Mouse (Mus musculus) limb, embryonic 13.5 days (tissue): Measurements from ENCODE around the gene Nrbf2. TPM values are rescaled to one million over a fixed set of nuclear protein-coding genes. Genes with fewer than 3 reads are reported as not detected.

ENCODE experiments used
- ATAC-seq: fragments of 200-750 bp; cut with Nextera tagmentation; 2 replicates; pipeline ENCODE4 v1.8.0; 2017; ENCODE audit warnings: low read depth, moderate number of reproducible peaks, moderate TSS enrichment; ENCODE audit not compliant: low FRiP score
- H3K27ac ChIP-seq: fragments of 300-500 bp; sonication (generic); 2 replicates; pipeline ENCODE4 v1.5.1; 2015; ENCODE audit warnings: inconsistent platforms, mild to moderate bottlenecking, moderate library complexity
- H3K27me3 ChIP-seq: fragments of 300-500 bp; sonication (generic); 2 replicates; pipeline ENCODE4 v1.6.1; 2015; ENCODE audit warnings: mild to moderate bottlenecking, inconsistent platforms
- H3K36me3 ChIP-seq: fragments of 300-500 bp; sonication (generic); 2 replicates; pipeline ENCODE4 v1.6.1; 2015; ENCODE audit warnings: inconsistent platforms, mild to moderate bottlenecking, moderate library complexity
- H3K4me1 ChIP-seq: fragments of 300-500 bp; sonication (generic); 2 replicates; pipeline ENCODE4 v1.6.1; 2015; ENCODE audit warnings: inconsistent platforms
- H3K4me2 ChIP-seq: fragments of 300-500 bp; sonication (generic); replicated peaks from 2 replicates; pipeline ENCODE4 v1.6.1; 2015; ENCODE audit warnings: inconsistent platforms, mild to moderate bottlenecking, moderate library complexity
- H3K4me3 ChIP-seq: fragments of 300-500 bp; sonication (generic); 2 replicates; pipeline ENCODE4 v1.5.1; 2015; ENCODE audit warnings: moderate library complexity, mild to moderate bottlenecking, inconsistent platforms
- H3K9ac ChIP-seq: fragments of 300-500 bp; sonication (generic); 2 replicates; pipeline ENCODE4 v1.6.1; 2015; ENCODE audit warnings: mild to moderate bottlenecking, inconsistent platforms
- H3K9me3 ChIP-seq: fragments of 300-500 bp; sonication (generic); 2 replicates; pipeline ENCODE4 v1.6.1; 2016; ENCODE audit warnings: inconsistent platforms
- WGBS: fragments of 180-500 bp; shearing (Covaris S2); methylation state at CpG from one replicate; pipeline ENCODE4 v1.1.7; 2015; 5-methylcytosine and 5-hydroxymethylcytosine counted together
- polyA plus RNA-seq: library from polyadenylated mRNA; unstranded; fragments of >200 nt; fragmentation: Nextera tagmentation; extraction: Ambion mirVana; gene quantifications from 2 replicates; pipeline ENCODE4 v1.2.1, GENCODE M21; 2015

The Nrbf2 gene
- 40.9 and 42.2 TPM in 2 replicates for polyA plus RNA-seq

GRCm38 (mm10) chr10:67285176-67285814 is at the start of gene Nrbf2:
Gene Nrbf2 (minus strand): TSS chr10:67285305.
- Histone ChIP-seq H3K4me1 (peaks cover 25% of the 10 kb centered on the region), H3K4me3 (peak within 1 kb of the TSS; percentile 93), H3K27me3 (no peaks in the 10 kb centered on the region), H3K36me3 (no peaks in the 10 kb centered on the region), H3K9ac (peak within 1 kb of the TSS; percentile 96), H3K27ac (peak within 1 kb of the TSS; percentile 52; the same call in 1 of the 2 replicates), H3K4me2 (peak within 1 kb of the TSS; percentile 87), H3K9me3 (no peaks in the 10 kb centered on the region)
- ATAC-seq: peak; percentile 91
- 3% methylated on average over 38 of the region's 52 CpGs for WGBS

DNA sequence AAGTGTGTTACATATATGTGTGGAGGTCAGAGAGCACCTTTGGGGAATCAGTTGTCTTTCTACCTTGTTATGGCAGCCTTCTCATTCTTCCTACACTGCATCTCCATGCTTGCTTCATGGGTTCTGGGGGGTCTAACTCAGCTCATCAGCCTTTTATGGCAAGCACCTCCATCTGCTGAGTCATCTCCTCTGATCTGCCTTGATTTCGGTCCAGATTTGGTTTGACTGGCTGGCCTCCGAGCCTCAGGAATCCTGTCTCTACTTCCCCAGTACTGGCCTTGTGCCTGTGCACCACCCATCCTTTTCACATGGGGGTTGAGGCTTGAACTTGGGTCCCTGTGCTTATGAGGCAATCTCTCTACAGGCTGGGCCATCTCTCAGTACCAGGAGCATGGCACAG is 45.5 kb upstream of the Nrbf2 start:
- Histone ChIP-seq H3K27ac (no peak overlapping the region), H3K9me3 (no peaks in the 10 kb centered on the region), H3K9ac (no peak overlapping the region), H3K27me3 (no peaks in the 10 kb centered on the region), H3K4me1 (no peaks in the 10 kb centered on the region), H3K4me3 (no peak overlapping the region), H3K4me2 (no peak overlapping the region), H3K36me3 (no peaks in the 10 kb centered on the region)
- no peak for ATAC-seq
- WGBS: 82% methylated on average over 2 of the region's 2 CpGs

DNA sequence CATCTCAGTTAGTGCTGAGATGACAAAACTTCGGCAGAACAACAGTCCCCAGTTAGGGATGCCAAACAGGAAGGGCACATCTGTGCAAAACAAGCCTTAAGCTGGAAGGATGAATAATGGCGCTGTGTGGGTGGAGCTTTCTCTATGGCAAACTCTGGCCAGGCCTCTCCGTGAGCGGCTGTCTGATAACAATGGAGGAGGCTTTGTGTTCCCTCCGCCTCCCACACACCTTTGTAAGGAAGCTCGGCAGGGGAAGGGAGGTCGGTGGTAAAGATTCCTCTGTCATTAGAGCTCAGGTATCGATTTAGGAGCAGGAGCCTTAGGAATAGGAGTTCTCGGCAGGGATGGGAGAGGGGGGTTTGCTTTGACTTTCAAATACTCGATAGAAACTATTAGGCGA is 44.6 kb upstream of the Nrbf2 start:
- Histone ChIP-seq H3K4me3 (no peak overlapping the region), H3K9me3 (no peaks in the 10 kb centered on the region), H3K36me3 (no peaks in the 10 kb centered on the region), H3K27me3 (no peaks in the 10 kb centered on the region), H3K27ac (no peak overlapping the region), H3K4me2 (no peak overlapping the region), H3K9ac (no peak overlapping the region), H3K4me1 (no peaks in the 10 kb centered on the region)
- no peak for ATAC-seq
- 49% methylated on average over 11 of the region's 11 CpGs for WGBS

- Histone ChIP-seq H3K9me3 (no peaks in the 10 kb centered on the region), H3K9ac (no peak overlapping the region), H3K4me1 (no peaks in the 10 kb centered on the region), H3K36me3 (no peaks in the 10 kb centered on the region), H3K4me3 (no peak overlapping the region), H3K27ac (no peak overlapping the region), H3K4me2 (no peak overlapping the region), H3K27me3 (no peaks in the 10 kb centered on the region)
- 87% methylated on average over 5 of the region's 5 CpGs for WGBS
- ATAC-seq: no peak
Observed at GRCm38 (mm10) chr10:67328208-67328607, 43.1 kb upstream of the Nrbf2 start.

DNA sequence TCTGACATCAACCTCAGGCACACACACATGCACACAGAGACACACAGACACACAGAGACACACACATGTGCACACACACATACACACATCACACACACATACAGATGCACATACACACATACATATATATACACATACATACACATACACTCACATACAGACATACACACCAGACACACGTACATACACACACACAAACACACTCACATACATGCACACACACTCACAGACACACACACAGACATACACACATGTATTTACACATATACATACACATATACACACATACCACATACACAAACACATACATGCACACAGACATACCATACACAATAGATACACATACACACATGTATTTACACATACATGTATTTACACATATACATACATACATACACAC is 38.9 kb upstream of the Nrbf2 start:
- Histone ChIP-seq H3K27me3 (peaks cover 28% of the 10 kb centered on the region), H3K36me3 (no peaks in the 10 kb centered on the region), H3K4me3 (no peak overlapping the region), H3K4me1 (peaks cover 4% of the 10 kb centered on the region; the same call in 1 of the 2 replicates), H3K9me3 (no peaks in the 10 kb centered on the region), H3K4me2 (no peak overlapping the region), H3K9ac (no peak overlapping the region), H3K27ac (no peak overlapping the region)
- ATAC-seq: no peak
- WGBS: 71% methylated on average over 1 of the region's 1 CpGs

GRCm38 (mm10) chr10:67321396-67321795 is 36.3 kb upstream of the Nrbf2 start:
- no peak for ATAC-seq
- H3K27me3 ChIP-seq: peaks cover 36% of the 10 kb centered on the region

GRCm38 (mm10) chr10:67320207-67320859 is 35.2 kb upstream of the Nrbf2 start:
- 17% methylated on average over 17 of the region's 17 CpGs for WGBS
- Histone ChIP-seq H3K9ac (no peak overlapping the region), H3K4me2 (no peak overlapping the region; the same call in 1 of the 2 replicates), H3K4me3 (no peak overlapping the region), H3K27me3 (peaks cover 36% of the 10 kb centered on the region), H3K27ac (no peak overlapping the region), H3K9me3 (no peaks in the 10 kb centered on the region), H3K4me1 (peaks cover 14% of the 10 kb centered on the region; the same call in 1 of the 2 replicates), H3K36me3 (no peaks in the 10 kb centered on the region)
- no peak for ATAC-seq

More at GRCm38 (mm10) chr10:67321396-67321795, 36.3 kb upstream of the Nrbf2 start:
- Histone ChIP-seq H3K9me3 (no peaks in the 10 kb centered on the region), H3K4me2 (no peak overlapping the region), H3K4me3 (no peak overlapping the region), H3K27ac (no peak overlapping the region), H3K36me3 (no peaks in the 10 kb centered on the region), H3K4me1 (peaks cover 14% of the 10 kb centered on the region; the same call in 1 of the 2 replicates), H3K9ac (no peak overlapping the region)
- 89% methylated on average over 2 of the region's 2 CpGs for WGBS

GRCm38 (mm10) chr10:67319016-67319725 is 34.1 kb upstream of the Nrbf2 start:
- Histone ChIP-seq H3K4me2 (no peak overlapping the region), H3K9me3 (no peaks in the 10 kb centered on the region), H3K4me1 (peaks cover 14% of the 10 kb centered on the region; the same call in 1 of the 2 replicates), H3K27ac (no peak overlapping the region), H3K27me3 (peaks cover 36% of the 10 kb centered on the region), H3K4me3 (no peak overlapping the region), H3K9ac (no peak overlapping the region), H3K36me3 (no peaks in the 10 kb centered on the region)
- 73% methylated on average over 13 of the region's 13 CpGs for WGBS
- ATAC-seq: no peak

DNA sequence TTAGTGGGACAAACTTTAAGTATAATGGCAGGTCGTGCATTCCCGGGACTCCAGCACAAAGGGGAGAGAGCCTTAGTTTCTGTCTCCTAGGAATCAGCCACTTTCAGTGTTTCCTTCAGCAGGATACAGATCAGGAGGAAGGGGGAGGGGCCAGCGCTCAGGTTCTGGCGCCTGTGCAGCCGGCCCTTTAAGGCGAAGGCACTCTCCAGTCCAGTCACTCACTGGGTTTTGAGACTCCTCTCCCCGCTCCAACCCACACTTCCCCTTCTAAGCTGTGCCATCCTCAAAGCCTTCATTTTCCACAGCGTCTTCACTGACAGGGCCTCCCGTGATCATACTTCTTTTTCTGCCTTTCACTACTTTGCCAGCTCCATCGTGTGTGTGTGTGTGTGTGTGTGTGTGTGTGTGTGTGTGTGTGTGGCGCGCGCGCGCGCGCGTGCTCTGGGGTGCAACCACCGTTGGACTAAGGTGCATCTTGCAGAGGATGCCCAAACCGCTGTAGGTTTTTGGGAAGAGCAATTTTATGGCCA is 32.9 kb upstream of the Nrbf2 start:
- 3% methylated on average over 15 of the region's 20 CpGs for WGBS
- H3K27ac ChIP-seq: no peak overlapping the region
- no peaks in the 10 kb centered on the region for H3K9me3 ChIP-seq
- peak overlapping the region; percentile 66 for H3K4me2 ChIP-seq
- peaks cover 36% of the 10 kb centered on the region for H3K27me3 ChIP-seq
- H3K36me3 ChIP-seq: no peaks in the 10 kb centered on the region
- ATAC-seq: no peak
- peaks cover 14% of the 10 kb centered on the region; the same call in 1 of the 2 replicates for H3K4me1 ChIP-seq
- H3K9ac ChIP-seq: peak overlapping the region; percentile 50
- peak overlapping the region; percentile 42 for H3K4me3 ChIP-seq

GRCm38 (mm10) chr10:67314811-67315435 is 29.8 kb upstream of the Nrbf2 start:
- H3K9me3 ChIP-seq: no peaks in the 10 kb centered on the region
- H3K4me2 ChIP-seq: peak overlapping the region; percentile 30; the same call in 1 of the 2 replicates
- no peak overlapping the region for H3K9ac ChIP-seq
- peaks cover 16% of the 10 kb centered on the region for H3K27me3 ChIP-seq
- 0 out of 2 replicates have a peak, but pooled peaks have one; percentile 52 for ATAC-seq
- no peak overlapping the region for H3K27ac ChIP-seq
- peaks cover 10% of the 10 kb centered on the region; the same call in 1 of the 2 replicates for H3K4me1 ChIP-seq
- H3K36me3 ChIP-seq: no peaks in the 10 kb centered on the region
- no peak overlapping the region for H3K4me3 ChIP-seq
- WGBS: 8% methylated on average over 10 of the region's 12 CpGs

DNA sequence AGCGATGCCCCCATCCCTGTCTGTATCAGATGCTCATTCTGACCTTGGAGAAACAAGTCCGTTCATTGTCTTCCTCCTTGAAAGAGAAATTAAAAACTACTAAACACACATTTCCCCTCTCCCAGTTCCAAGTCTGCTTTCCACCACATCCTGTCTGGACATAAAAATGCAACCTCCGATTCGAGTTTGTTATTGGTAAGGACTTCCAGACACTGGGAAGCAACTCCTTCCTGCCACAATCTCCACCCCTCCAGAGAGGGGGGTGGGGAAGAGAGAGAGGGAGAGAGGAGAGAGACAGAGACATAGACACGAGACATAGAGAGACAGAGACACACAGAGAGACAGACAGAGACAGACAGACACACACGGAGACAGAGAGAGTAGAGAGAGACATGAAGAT is 27.4 kb upstream of the Nrbf2 start:
- no peak overlapping the region for H3K9ac ChIP-seq
- WGBS: 44% methylated on average over 6 of the region's 6 CpGs
- no peak overlapping the region for H3K4me2 ChIP-seq
- H3K9me3 ChIP-seq: no peaks in the 10 kb centered on the region
- no peaks in the 10 kb centered on the region for H3K4me1 ChIP-seq
- H3K27me3 ChIP-seq: 0 out of 2 replicates have a peak, but pooled peaks cover 3% of the 10 kb centered on the region
- no peak overlapping the region for H3K4me3 ChIP-seq
- no peak for ATAC-seq
- no peak overlapping the region for H3K27ac ChIP-seq
- no peaks in the 10 kb centered on the region for H3K36me3 ChIP-seq
